Mouse (Mus musculus) ovary, postnatal 10 days (tissue): ENCODE measurements around the gene Gria4.
"Not testable (repeated sequence)": the region's sequence is repeated elsewhere in the genome, so short reads cannot be mapped to it uniquely, and the experiment has no call there.

ENCODE experiments used
- DNase-seq: peaks from one replicate; pipeline ENCODE4 v3.0.0; 2022; ENCODE audit warnings: low spot score

The Gria4 gene

DNA sequence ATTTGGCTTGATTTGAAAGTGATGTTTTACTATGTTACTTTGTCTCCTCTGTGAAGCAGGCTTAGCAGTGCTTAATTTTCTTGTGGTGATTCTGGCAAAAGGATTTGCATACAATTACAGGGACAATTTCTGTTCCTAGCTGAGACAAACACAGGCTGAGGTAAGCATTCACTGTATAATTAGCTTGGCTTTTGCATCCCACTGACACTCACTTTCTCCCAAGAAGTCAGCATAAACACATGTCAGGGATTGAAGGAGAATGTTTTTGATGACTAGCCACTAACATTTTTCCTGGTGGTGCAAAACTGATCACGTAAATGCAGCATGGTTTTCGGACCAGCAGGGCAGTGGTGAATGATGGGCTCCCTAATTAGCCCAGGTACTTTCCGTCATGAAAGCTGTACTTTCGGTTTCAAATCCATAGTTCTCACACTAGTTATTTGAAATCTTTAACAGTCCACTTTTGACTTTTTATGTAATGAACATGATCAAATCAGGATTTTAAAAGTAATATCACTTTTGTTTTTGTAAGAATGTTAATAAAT lies 240.5 kb downstream of the Gria4 start:
- no peak for DNase-seq

DNA sequence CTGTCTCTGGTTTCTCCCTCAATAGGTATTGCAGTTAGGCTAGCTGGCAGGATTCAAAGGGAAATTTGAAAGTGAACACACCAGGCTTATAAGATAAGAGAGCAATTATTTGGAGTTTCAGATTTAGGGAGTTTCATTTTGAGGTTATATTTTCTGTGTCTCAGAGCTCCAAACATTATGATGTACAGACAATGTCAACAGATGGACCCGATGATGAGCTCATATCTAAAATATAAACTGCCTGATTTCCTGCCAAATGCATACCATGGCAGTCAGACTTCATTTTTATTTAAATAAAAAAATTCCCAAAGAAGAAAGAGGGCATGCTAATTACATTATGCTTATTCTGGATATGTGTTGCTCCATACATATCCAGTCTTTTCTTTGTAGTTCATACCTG lies 256.8 kb downstream of the Gria4 start:
- no peak for DNase-seq

DNA sequence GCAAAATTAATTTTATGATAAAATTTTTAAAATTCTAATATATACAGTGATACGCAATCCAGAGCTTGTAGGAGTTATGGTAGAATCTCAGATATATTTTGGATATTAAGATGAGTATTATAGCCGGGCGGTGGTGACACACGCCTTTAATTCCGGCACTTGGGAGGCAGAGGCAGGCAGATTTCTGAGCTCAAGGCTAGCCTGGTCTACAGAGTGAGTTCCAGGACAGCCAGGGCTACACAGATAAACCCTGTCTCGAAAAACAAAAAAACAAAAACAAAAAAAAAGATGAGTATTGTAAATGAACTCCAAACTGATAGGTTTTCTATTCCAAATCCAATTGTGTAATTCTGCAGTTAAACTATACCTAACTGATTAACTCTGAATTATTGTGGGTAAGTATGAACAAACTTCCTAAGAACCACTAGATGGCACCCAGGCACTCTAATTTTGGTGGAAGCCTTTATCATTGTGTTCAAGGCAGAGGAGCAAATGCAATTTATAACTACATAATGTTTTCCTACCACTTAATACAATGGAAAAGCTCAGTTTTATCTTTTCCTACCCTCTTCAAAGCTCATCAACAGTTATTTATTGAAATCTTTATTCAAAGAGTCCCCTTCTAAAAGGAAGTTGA lies 259.4 kb downstream of the Gria4 start:
- DNase-seq = no peak

DNA sequence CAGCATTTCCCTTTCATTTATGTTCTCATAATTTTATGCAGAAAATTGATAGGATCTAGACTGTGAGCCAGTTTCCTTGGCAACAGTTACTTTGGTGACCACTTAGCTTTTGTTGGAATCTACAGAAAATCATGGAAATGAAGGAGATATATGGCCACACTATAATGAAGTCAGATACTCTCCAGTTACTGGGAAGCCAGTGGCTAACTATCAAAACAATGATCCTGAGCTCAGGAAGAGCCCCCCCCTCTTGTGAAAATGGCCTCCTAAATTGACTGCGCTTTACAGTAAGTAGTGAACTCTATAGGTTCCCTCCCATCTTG lies 281.5 kb downstream of the Gria4 start:
- DNase-seq = no peak

DNA sequence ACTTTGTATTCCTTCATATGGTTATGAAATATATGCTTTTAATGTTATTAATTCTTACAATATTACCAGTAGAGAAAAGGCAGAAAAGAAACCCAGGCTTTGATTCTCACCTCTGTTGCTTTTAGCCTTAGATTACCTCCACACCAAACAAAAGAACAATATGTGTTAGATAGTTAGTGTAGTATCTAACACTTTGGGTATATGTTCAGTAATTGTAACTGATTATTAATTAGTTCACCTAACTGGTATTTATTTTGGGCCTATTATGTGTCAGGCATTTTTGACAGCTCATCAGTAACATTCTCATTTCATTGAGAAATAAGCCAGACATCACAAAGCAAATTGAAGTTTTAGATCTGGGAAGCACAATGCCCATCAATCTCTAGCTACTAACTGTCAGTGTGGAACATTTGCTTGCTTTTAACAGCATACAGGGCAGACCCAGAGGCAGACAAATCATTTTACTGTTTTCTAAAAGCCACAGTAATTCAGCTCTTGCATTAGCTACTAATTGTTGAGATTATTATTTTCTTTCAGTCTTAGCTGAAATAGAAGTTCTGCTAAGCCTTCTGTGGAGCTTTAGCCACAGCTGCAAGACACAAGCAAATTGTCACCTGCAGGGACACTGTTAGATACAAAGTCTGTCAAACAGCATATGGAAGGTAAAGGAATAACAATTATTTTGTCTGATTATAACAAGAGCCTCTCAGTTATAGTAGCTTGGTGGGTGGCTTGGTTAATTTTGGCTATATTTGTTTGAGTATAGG lies 282.1 kb downstream of the Gria4 start:
- no peak for DNase-seq

DNA sequence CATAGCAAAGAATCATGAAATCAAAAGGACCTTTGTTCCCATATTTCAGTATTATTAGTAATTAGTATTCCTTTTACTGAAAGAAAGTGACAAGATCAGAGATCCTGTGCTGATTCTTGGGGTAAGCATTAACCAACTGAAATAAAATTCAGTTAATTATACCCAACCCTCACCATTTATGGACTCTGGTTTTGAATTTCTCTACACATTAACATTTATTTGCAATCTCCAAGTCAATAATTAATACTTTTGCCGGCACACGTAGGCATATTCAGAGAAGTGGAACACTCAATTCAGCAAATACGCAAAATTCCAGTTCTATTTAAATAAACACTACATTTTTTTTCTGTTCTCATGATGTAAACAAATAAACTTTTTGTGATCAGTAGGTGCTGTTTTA lies 289.9 kb downstream of the Gria4 start:
- DNase-seq = no peak

DNA sequence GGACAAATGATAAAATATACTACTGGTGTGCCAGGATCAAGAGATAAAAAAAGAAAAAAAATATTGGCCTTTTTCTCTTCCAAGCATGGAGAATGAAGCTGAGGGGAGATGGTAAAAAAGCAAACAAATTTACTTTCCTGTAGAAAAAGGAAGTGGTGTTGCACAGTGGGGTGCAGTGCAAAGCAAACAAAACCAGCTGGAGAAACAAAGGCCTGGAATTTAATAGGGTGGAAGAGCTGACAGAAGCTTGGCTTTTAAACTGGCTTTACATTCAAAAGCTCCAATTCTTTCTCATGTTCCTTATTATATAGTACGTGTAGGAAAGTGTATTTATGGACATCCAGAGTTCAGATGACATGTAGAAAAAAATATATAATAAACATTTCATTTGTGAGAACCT lies 290.9 kb downstream of the Gria4 start:
- DNase-seq = no peak

DNA sequence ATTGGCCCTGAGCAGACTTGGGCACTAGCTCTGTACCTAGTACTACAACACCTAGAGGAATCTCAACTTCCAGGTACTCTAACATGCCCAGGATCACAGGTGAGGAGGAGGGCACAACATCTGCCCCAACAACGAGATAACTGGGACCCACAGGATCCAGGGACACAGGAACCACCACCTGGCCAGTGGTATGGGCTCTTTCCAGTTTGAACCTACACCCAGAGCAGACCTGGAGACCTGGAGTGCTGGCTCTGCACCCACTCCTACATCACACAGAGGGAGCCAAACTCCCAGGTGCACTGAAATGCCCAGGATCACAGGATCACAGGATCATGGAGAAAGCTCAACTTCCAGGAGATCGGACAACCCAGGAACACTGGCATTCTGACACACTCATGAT lies 309.6 kb downstream of the Gria4 start:
- DNase-seq = no peak

DNA sequence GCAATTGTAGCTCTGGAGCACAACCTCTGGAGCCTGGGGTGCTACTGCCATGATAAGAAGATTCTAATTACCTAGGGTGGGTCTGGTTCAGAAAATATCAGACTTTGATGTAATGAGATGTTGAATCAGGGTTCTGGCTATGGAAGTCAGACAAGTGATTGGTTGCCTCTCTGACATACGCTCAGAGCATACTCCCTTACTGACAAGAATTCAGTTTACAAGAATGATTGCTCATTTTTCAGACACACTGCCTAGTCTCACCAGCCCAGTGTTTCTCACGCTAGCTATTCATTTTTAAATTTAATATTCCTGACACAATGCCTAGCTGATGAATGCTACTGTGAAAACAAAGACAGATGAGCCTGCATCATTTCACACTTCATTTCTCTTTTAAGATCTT lies 311.5 kb downstream of the Gria4 start:
- no peak for DNase-seq

DNA sequence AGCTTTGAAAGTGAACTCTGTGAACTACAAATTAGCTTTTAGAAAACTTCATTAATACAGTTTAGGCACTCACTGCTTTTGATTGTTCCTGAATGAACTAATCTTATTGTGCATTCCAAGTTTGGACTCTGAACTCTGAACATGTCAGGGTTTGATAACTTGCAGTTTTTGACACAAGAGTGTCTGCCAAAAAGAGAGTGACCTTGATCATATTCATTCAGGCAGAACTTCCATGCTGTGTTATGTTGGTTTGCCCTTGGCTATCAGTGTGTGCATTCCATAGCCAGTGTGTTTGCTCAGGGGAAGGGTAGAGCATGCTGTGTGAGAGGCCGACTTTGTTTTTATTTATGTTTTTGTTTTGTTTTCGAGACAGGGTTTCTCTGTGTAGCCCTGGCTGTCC lies 325.2 kb downstream of the Gria4 start:
- DNase-seq = no peak

DNA sequence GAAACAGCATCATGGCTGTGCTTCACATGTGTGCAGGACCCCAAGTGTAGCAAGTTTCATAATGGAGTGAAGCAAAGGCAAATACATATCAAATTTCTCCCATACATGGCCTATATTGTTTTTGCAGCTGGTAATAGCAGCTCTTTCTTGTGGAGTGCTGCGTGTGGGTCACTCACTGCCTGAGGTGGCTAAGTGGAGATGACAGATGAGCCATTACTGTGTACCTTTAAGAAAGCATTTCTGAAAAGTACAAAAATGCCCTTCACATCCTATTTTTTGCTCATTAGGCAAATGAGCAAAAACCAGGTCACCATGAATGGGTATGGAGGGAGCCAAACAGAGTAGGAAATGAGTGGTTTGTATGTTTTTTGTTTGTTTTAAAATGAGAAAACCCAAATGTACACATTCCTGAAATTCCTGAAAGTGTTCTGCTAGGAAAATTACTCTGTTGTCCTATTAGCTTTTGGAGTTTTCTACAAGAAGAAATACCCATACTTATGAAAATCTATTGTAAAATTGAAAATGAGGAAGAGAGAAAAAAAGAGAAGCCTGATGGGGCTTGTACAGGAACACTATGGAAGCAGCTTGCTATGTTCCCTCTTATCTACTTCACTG lies 336.5 kb downstream of the Gria4 start:
- DNase-seq = no peak

DNA sequence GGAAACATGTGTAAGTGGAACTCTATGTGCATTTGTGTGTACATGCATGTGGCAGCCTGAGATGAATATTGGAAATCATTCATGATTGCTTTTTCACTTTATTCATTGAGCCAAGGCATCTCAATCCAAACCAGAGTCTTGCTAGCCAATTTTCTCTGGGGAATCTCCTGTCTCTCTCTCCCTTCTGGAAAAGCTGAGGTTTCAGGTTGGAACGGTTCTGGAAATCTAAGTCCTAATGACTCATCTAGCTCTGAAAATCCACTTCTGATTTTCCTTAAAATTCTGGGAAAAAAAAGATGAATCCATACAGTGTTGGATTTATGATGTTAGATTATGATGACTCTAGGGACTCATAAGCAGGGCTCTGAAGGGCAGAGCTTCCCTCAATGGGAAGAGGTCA lies 337.8 kb downstream of the Gria4 start:
- no peak for DNase-seq

DNA sequence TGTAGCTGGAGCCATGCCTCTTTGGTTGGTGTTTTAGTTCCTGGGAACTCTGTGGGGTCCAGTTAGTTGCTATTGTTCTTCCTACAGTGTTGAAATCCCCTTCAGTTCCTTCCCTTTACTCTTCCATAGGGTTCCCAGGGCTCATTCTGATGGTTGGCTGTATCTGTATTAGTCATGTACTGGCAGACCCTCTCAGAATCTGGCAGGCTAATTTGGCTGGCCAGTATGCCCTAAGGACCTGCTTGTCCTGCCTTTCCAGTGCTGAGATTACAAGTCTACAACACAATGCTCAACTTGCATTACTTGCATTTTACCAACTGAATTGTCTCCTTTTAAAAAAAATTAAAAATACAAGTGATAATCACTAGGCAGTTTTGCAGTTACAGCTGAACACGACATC lies 338.4 kb downstream of the Gria4 start:
- no peak for DNase-seq

DNA sequence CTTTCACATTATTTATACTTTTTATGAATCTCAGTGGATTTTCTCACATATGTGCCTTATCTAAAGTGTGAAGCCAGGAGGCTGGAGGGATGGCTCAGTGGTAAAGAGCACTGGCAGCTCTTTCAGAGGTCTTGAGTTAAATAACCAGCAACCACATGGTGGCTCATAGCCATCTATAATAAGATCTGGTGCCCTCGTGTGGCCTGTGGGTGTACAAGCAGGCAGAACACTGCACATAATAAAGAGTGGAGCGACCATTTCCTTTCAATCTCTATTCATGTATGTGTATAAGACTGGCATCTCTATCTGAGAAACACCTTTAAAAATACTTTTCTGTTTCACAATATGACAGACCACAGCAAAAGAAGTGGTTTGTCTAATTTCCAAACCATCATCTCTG lies 353.1 kb downstream of the Gria4 start:
- no peak for DNase-seq

DNA sequence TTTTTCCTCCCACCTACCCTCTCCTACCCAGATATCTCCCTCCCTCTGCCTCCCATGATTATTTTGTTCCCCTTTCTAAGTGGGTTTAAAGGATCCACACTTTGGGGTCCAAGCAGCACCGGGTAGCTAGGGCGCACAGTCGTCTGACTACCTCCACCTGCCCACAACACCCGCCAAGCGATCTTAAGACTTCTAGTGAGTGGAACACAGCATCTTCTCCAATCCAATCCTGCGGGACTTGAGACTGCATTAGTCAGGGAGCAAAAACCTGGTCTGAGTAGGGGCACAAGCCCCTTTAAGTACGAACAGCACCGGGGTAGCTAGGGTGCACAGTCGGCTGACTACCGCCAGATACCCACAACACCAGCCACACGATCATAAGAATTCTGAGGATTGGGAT lies 395.2 kb downstream of the Gria4 start:
- DNase-seq = not testable (repeated sequence)

DNA sequence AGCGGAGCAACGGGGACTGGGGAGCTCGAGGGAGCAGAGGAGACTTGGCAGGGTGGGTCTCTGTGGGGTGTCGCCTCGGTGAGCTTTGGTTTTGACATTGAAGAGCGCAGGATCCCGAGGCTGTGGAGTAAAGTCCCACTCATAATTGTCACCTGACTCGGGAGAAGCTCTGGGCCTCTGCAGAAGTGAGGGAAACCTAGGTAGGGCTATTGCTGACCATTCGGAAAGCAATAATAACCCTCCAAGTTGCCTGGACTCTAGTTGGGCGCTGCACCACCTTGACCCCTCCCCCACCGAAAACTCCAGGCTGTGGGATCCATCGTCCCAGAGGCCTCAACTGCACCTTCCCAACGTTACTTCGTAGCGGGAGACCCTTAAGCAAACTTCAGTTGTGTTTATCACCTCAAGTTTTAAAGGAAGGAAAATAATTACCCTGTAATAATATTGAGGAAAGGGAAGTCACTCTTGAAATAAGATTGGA lies 419.4 kb downstream of the Gria4 start:
- DNase-seq = no peak

DNA sequence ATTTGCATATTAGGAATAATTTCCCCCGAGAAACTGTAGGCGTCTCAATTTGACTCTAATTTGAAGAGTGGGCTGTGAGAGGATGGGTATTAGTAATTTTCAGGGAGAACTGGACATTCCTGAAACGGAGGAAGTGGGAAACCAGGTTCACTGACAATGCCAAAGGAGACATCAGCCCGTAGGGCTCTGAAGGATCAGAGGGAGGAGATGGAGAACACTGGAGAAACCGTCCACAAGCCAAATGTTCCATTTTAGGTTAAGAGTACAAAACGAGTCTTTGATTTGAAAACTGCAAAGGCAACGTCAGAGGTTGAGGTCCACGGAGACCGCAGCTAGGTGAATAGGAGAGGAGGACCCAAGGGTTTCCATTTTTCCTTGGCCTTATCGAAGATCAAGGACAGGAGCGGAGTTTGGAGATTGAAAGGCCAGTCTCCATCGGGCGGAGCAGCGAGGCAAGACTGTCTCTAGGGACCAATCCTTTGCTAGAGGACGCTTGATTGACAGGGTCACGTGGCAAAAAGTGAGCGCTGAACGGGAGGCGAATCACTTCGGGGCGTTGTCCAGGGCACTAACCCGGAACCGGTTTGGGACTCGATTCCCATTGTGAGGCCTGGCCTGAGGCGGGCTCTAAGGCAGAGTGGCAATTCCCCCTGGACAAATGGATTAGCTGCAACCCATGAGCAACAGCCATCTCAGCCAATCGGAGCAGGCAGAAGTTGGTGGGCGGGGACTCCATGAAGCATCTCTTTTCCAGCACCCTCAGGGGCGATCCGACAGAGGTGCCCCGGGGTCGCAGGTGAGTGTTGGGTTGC lies 420.0 kb downstream of the Gria4 start, which contains the start of gene Msantd4:
Gene Msantd4, plus strand, starts transcription at position 735 of the 812 bp plus-strand sequence.
- peak; percentile 82 for DNase-seq
